Mouse (Mus musculus): ENCODE results near the gene Vwc2l. TPM values are rescaled to one million over a fixed set of nuclear protein-coding genes. Genes with fewer than 3 reads are reported as not detected.

The Vwc2l gene
- total RNA-seq (2014; rRNA removed) (14.2 and 17.4 TPM in 2 replicates), polyA plus RNA-seq (2015; fragmentation: Nextera tagmentation; extraction: Ambion mirVana) (4.1 and 6.0 TPM in 2 replicates)

GRCm38 (mm10) chr1:70725655-70726066 lies at the start of gene Vwc2l:
TSS of gene Vwc2l (plus strand) at chr1:70725715.
- peak within 1 kb of the TSS; percentile 45; the same call in 1 of the 2 replicates for H3K27ac ChIP-seq (ENCODE audit: low read depth, low read length)
- TF ChIP-seq CTCF (IDR thresholded peaks at IDR 0.05; ENCODE audit: low read depth), result peak; percentile 30; the same call in 1 of the 2 replicates
- H3K4me1 ChIP-seq (ENCODE audit: insufficient read depth), result no peaks in the 10 kb centered on the region
- ATAC-seq (peak; percentile 83), DNase-seq (peak; percentile 73)
- no peaks in the 10 kb centered on the region for H3K36me3 ChIP-seq (ENCODE audit: insufficient read depth)
- peak within 1 kb of the TSS; percentile 61 for H3K4me2 ChIP-seq (ENCODE audit: low read depth)
- WGBS, result 3% methylated on average over 13 of the region's 13 CpGs
- H3K9me3 ChIP-seq (ENCODE audit: low read length), result no peaks in the 10 kb centered on the region
- no peaks in the 10 kb centered on the region for H3K27me3 ChIP-seq (ENCODE audit: insufficient read depth, low read length)
- H3K9ac ChIP-seq, result peak within 1 kb of the TSS; percentile 53
- H3K4me3 ChIP-seq (ENCODE audit: low read depth, low read length), result peak within 1 kb of the TSS; percentile 44

- Histone ChIP-seq H3K9me3 (ENCODE audit: low read length) (no peaks in the 10 kb centered on the region), H3K27ac (ENCODE audit: low read depth, low read length) (no peak overlapping the region), H3K4me2 (ENCODE audit: low read depth) (no peak overlapping the region), H3K9ac (no peak overlapping the region), H3K4me3 (ENCODE audit: low read depth, low read length) (no peak overlapping the region), H3K36me3 (ENCODE audit: insufficient read depth) (no peaks in the 10 kb centered on the region), H3K4me1 (ENCODE audit: insufficient read depth) (no peaks in the 10 kb centered on the region), H3K27me3 (ENCODE audit: insufficient read depth, low read length) (no peaks in the 10 kb centered on the region)
- no peak for DNase-seq
- no peak for TF ChIP-seq CTCF (IDR thresholded peaks at IDR 0.05; ENCODE audit: low read depth)
- no peak for ATAC-seq
- WGBS, result 65% methylated on average over 2 of the region's 2 CpGs
Measured at GRCm38 (mm10) chr1:70692529-70692928, 33.0 kb upstream of the Vwc2l start.

- ATAC-seq, result no peak
- 84% methylated on average over 5 of the region's 5 CpGs for WGBS
- TF ChIP-seq CTCF (IDR thresholded peaks at IDR 0.05; ENCODE audit: low read depth), result no peak
- H3K4me1 ChIP-seq (ENCODE audit: insufficient read depth), result no peaks in the 10 kb centered on the region
- H3K27ac ChIP-seq (ENCODE audit: low read depth, low read length), result no peak overlapping the region
- no peak overlapping the region for H3K4me2 ChIP-seq (ENCODE audit: low read depth)
- H3K4me3 ChIP-seq (ENCODE audit: low read depth, low read length), result no peak overlapping the region
- H3K36me3 ChIP-seq (ENCODE audit: insufficient read depth), result no peaks in the 10 kb centered on the region
- DNase-seq, result no peak
- no peak overlapping the region for H3K9ac ChIP-seq
- no peaks in the 10 kb centered on the region for H3K27me3 ChIP-seq (ENCODE audit: insufficient read depth, low read length)
- H3K9me3 ChIP-seq (ENCODE audit: low read length), result no peaks in the 10 kb centered on the region
Measured at GRCm38 (mm10) chr1:70700270-70700669, 25.2 kb upstream of the Vwc2l start.

- no peak overlapping the region for H3K9ac ChIP-seq
- no peaks in the 10 kb centered on the region for H3K4me1 ChIP-seq (ENCODE audit: insufficient read depth)
- ATAC-seq, result no peak
- H3K4me3 ChIP-seq (ENCODE audit: low read depth, low read length), result no peak overlapping the region
- no peak overlapping the region for H3K4me2 ChIP-seq (ENCODE audit: low read depth)
- no peaks in the 10 kb centered on the region for H3K27me3 ChIP-seq (ENCODE audit: insufficient read depth, low read length)
- 79% methylated on average over 3 of the region's 3 CpGs for WGBS
- H3K27ac ChIP-seq (ENCODE audit: low read depth, low read length), result no peak overlapping the region
- DNase-seq, result no peak
- H3K9me3 ChIP-seq (ENCODE audit: low read length), result no peaks in the 10 kb centered on the region
- TF ChIP-seq CTCF (IDR thresholded peaks at IDR 0.05; ENCODE audit: low read depth), result no peak
- H3K36me3 ChIP-seq (ENCODE audit: insufficient read depth), result no peaks in the 10 kb centered on the region
Measured at GRCm38 (mm10) chr1:70703934-70704333, 21.6 kb upstream of the Vwc2l start.

- DNase-seq (no peak), ATAC-seq (no peak)
- Histone ChIP-seq H3K4me2 (ENCODE audit: low read depth) (no peak overlapping the region), H3K4me3 (ENCODE audit: low read depth, low read length) (no peak overlapping the region), H3K4me1 (ENCODE audit: insufficient read depth) (no peaks in the 10 kb centered on the region), H3K9me3 (ENCODE audit: low read length) (no peaks in the 10 kb centered on the region), H3K36me3 (ENCODE audit: insufficient read depth) (no peaks in the 10 kb centered on the region), H3K27ac (ENCODE audit: low read depth, low read length) (no peak overlapping the region), H3K9ac (no peak overlapping the region), H3K27me3 (ENCODE audit: insufficient read depth, low read length) (no peaks in the 10 kb centered on the region)
- WGBS, result 75% methylated on average over 3 of the region's 3 CpGs
- TF ChIP-seq CTCF (IDR thresholded peaks at IDR 0.05; ENCODE audit: low read depth), result no peak
Measured at GRCm38 (mm10) chr1:70705821-70706220, 19.7 kb upstream of the Vwc2l start.

- no peak for TF ChIP-seq CTCF (IDR thresholded peaks at IDR 0.05; ENCODE audit: low read depth)
- no peaks in the 10 kb centered on the region for H3K4me1 ChIP-seq (ENCODE audit: insufficient read depth)
- no peaks in the 10 kb centered on the region for H3K27me3 ChIP-seq (ENCODE audit: insufficient read depth, low read length)
- 30% methylated on average over 5 of the region's 5 CpGs for WGBS
- DNase-seq (peak; percentile 22), ATAC-seq (no peak)
- peak overlapping the region; percentile 61 for H3K4me2 ChIP-seq (ENCODE audit: low read depth)
- peak overlapping the region; percentile 53; the same call in 1 of the 2 replicates for H3K9ac ChIP-seq
- H3K36me3 ChIP-seq (ENCODE audit: insufficient read depth), result no peaks in the 10 kb centered on the region
- H3K4me3 ChIP-seq (ENCODE audit: low read depth, low read length), result peak overlapping the region; percentile 44
- H3K9me3 ChIP-seq (ENCODE audit: low read length), result no peaks in the 10 kb centered on the region
- no peak overlapping the region for H3K27ac ChIP-seq (ENCODE audit: low read depth, low read length)
Measured at GRCm38 (mm10) chr1:70725045-70725444, 470 bp upstream of the Vwc2l start.

- ATAC-seq (no peak), DNase-seq (no peak)
- no peak overlapping the region for H3K4me2 ChIP-seq (ENCODE audit: low read depth)
- H3K36me3 ChIP-seq (ENCODE audit: insufficient read depth), result no peaks in the 10 kb centered on the region
- H3K4me3 ChIP-seq (ENCODE audit: low read depth, low read length), result no peak overlapping the region
- no peak overlapping the region for H3K9ac ChIP-seq
- TF ChIP-seq CTCF (IDR thresholded peaks at IDR 0.05; ENCODE audit: low read depth), result 0 out of 2 replicates have a peak, but pooled peaks have one; percentile 9
- H3K27ac ChIP-seq (ENCODE audit: low read depth, low read length), result no peak overlapping the region
- no peaks in the 10 kb centered on the region for H3K4me1 ChIP-seq (ENCODE audit: insufficient read depth)
- no peaks in the 10 kb centered on the region for H3K9me3 ChIP-seq (ENCODE audit: low read length)
- H3K27me3 ChIP-seq (ENCODE audit: insufficient read depth, low read length), result no peaks in the 10 kb centered on the region
Measured at GRCm38 (mm10) chr1:70787146-70787545, 61.6 kb downstream of the Vwc2l start.

Measured in forebrain, postnatal 0 days (tissue).